Mouse (Mus musculus) liver, embryonic 13.5 days (tissue): ENCODE measurements at regions not wholly inside any gene's neighbourhood (a gene's known extent, or its start where the extent isn't known, plus 50 kb on each side); places are given as distances from the start of the nearest gene placed in this dataset.

Experiments
- ATAC-seq: fragments of 200-750 bp; cut with Nextera tagmentation; 2 replicates; pipeline ENCODE4 v1.8.0; 2017; ENCODE audit warnings: low read depth, mild to moderate bottlenecking, moderate number of reproducible peaks, moderate library complexity
- DNase-seq: peaks from one replicate; pipeline ENCODE4 v3.0.0; 2022
- H3K27ac ChIP-seq: fragments of 300-500 bp; sonication (generic); 2 replicates; pipeline ENCODE4 v1.5.1; 2015; ENCODE audit warnings: moderate library complexity, mild to moderate bottlenecking, inconsistent platforms
- H3K27me3 ChIP-seq: fragments of 300-500 bp; sonication (generic); 2 replicates; pipeline ENCODE4 v1.6.1; 2015; ENCODE audit warnings: mild to moderate bottlenecking, inconsistent platforms
- H3K36me3 ChIP-seq: fragments of 300-500 bp; sonication (generic); 2 replicates; pipeline ENCODE4 v1.6.1; 2015; ENCODE audit warnings: mild to moderate bottlenecking, inconsistent platforms
- H3K4me1 ChIP-seq: fragments of 300-500 bp; sonication (generic); replicated peaks from 2 replicates; pipeline ENCODE4 v1.6.1; 2015; ENCODE audit warnings: inconsistent platforms
- H3K4me2 ChIP-seq: fragments of 300-500 bp; sonication (generic); 2 replicates; pipeline ENCODE4 v1.6.1; 2015; ENCODE audit warnings: inconsistent platforms, mild to moderate bottlenecking, moderate library complexity
- H3K4me3 ChIP-seq: fragments of 300-500 bp; sonication (generic); replicated peaks from 2 replicates; pipeline ENCODE4 v1.5.1; 2015; ENCODE audit warnings: mild to moderate bottlenecking, inconsistent platforms
- H3K9ac ChIP-seq: fragments of 300-500 bp; sonication (generic); 2 replicates; pipeline ENCODE4 v1.6.1; 2015; ENCODE audit warnings: mild to moderate bottlenecking, inconsistent platforms
- H3K9me3 ChIP-seq: fragments of 300-500 bp; sonication (generic); replicated peaks from 2 replicates; pipeline ENCODE4 v1.6.1; 2016; ENCODE audit warnings: inconsistent platforms
- WGBS: fragments of 180-500 bp; shearing (Covaris S2); methylation state at CpG from one replicate; pipeline ENCODE4 v1.1.7; 2015; ENCODE audit not compliant: insufficient replicate concordance; 5-methylcytosine and 5-hydroxymethylcytosine counted together

DNA sequence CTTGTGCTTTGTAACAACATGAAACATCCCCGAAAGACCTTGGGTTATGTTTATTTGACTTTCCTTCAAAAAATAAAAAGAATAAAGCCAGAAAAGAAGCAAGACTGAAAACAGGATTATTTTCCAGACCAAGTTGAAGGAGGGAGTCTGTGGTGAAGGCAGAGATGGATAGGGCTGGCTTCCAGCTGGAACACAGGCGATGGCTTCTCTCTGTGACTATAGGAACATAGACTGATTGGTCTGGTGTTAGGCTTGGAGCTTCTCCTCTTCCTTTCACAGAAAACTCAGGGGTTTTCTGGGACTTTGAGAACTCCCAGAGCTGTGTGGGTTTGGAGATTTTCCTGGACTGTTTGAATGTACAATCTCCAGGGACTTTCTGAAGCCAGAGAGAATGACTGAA is 625.8 kb downstream of the Gm826 start:
- Histone ChIP-seq H3K4me2 (no peak overlapping the region), H3K36me3 (no peaks in the 10 kb centered on the region), H3K27ac (no peak overlapping the region), H3K9me3 (no peaks in the 10 kb centered on the region), H3K4me3 (no peak overlapping the region), H3K4me1 (no peaks in the 10 kb centered on the region), H3K9ac (no peak overlapping the region), H3K27me3 (no peaks in the 10 kb centered on the region)
- DNase-seq (no peak), ATAC-seq (no peak)
- 62% methylated on average over 2 of the region's 2 CpGs for WGBS

DNA sequence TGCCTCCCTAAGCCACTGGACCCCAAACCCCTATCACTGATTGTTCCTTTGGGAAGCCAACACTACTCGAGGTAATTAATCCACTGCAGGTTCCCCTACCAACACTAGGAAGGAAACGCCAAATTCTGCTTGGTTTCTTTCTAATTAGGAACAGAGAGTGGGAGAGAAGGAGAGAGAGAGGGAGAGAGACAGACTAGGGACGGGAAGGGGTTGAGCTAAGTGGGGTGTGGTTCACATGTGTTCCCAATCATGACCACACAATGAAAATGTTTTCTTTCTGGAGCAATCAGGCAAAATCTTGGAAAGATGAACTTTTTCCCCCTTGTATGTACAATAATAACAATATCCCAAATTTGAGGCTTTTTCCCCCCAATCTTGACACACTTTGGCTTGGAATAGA is 619.3 kb downstream of the Gm826 start:
- Histone ChIP-seq H3K9me3 (no peaks in the 10 kb centered on the region), H3K4me2 (no peak overlapping the region), H3K4me1 (no peaks in the 10 kb centered on the region), H3K4me3 (no peak overlapping the region), H3K36me3 (no peaks in the 10 kb centered on the region), H3K27ac (no peak overlapping the region), H3K9ac (no peak overlapping the region), H3K27me3 (no peaks in the 10 kb centered on the region)
- DNase-seq (no peak), ATAC-seq (no peak)
- 42% methylated on average over 3 of the region's 3 CpGs for WGBS

DNA sequence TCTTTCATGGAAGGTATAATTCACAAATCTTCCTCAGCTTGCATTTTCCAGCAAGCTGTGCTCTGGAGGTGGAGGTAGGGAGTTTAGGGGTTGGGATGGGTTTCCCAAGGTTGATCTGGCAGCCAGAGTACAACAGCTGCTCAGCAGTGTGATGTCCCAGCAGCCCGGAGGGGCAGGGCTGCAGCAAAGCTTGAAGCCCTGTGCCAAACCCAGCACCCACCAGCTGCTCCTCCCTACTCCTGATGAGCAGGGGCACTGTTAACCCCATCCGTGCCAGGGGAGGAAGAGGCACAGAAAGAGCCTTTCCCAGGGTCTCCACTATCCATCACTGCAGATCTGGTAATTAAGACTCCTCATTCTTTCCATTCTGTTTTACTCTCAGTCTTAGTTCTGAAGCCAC is 615.2 kb downstream of the Gm826 start:
- Histone ChIP-seq H3K9ac (no peak overlapping the region), H3K4me1 (no peaks in the 10 kb centered on the region)
- WGBS, result 28% methylated on average over 2 of the region's 2 CpGs

DNA sequence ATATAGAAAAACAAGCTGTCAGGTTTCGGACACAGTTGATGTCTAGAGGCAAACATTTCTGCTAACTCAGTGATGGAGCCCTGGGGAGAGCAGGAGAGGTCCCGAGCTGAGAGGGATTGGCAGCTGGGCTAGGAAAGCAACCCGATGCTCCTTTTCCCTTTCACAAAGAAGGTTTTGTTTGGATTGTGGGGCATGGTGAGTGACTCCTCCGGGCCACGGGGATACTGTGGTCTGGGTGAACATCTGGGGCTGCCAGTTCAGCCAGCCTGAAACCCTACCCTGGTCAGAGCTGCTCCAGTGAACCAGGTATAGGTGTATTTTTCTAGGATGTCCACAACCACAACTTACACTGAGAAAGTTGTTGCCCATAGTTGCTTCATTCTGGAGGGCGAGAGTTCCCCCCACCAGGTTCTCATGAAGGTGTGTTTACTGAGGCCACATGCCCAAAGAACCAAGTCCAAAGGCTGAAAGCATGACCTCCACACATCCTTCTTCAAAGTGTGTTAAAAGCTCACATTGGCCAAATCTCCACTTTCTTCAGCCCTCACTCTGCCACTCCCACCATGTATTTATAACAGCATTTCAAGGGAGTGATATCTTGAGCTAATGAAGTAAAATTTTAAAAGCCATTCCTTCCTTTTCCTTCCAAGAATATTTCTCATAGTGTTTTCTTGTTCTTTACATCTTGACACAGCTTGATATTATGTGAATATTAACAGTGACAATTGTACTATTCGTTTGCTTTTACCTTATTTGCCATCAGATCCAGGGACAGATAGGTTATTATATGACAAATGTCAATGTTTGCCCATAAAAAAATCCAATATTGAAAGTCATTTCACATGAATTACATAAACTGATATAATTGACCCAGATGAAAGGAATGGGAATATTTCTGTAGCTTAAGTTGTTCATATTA is 608.5 kb downstream of the Gm826 start:
- Histone ChIP-seq H3K9ac (no peak overlapping the region), H3K36me3 (no peaks in the 10 kb centered on the region), H3K4me3 (no peak overlapping the region), H3K27me3 (no peaks in the 10 kb centered on the region), H3K4me1 (no peaks in the 10 kb centered on the region), H3K4me2 (no peak overlapping the region), H3K27ac (no peak overlapping the region), H3K9me3 (no peaks in the 10 kb centered on the region)
- DNase-seq (no peak), ATAC-seq (no peak)
- WGBS, result 37% methylated on average over 7 of the region's 7 CpGs

More for the DNA sequence above, 615.2 kb downstream of the Gm826 start:
- Histone ChIP-seq H3K4me3 (no peak overlapping the region), H3K4me2 (no peak overlapping the region), H3K9me3 (no peaks in the 10 kb centered on the region), H3K27ac (no peak overlapping the region), H3K27me3 (no peaks in the 10 kb centered on the region), H3K36me3 (no peaks in the 10 kb centered on the region)
- no peak for ATAC-seq
- DNase-seq, result no peak

DNA sequence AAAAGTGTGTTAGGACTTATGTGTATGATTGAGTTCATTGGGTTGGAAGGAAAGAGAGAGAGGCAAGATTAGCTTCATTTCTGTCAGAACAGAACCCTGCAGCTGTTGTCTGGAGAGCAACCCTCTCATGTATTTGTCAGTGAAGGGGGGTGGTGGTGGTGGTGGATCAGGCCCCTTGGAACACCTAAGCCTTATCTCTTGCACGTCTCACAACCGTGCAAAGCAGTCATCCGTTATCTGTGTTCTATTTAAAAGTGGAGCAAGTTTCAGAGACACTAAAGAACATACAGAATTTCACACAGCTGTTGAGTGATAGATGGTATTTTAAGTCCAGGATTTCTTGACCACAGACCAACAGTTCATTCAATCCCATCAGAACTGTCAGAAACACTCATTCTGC is 604.7 kb downstream of the Gm826 start:
- H3K27me3 ChIP-seq, result no peaks in the 10 kb centered on the region
- H3K36me3 ChIP-seq, result no peaks in the 10 kb centered on the region
- 68% methylated on average over 3 of the region's 3 CpGs for WGBS
- no peak overlapping the region for H3K4me3 ChIP-seq
- no peak overlapping the region for H3K27ac ChIP-seq
- H3K9ac ChIP-seq, result no peak overlapping the region
- ATAC-seq (no peak), DNase-seq (no peak)
- H3K9me3 ChIP-seq, result no peaks in the 10 kb centered on the region
- H3K4me1 ChIP-seq, result peaks cover 7% of the 10 kb centered on the region; the same call in 1 of the 2 replicates
- no peak overlapping the region for H3K4me2 ChIP-seq

DNA sequence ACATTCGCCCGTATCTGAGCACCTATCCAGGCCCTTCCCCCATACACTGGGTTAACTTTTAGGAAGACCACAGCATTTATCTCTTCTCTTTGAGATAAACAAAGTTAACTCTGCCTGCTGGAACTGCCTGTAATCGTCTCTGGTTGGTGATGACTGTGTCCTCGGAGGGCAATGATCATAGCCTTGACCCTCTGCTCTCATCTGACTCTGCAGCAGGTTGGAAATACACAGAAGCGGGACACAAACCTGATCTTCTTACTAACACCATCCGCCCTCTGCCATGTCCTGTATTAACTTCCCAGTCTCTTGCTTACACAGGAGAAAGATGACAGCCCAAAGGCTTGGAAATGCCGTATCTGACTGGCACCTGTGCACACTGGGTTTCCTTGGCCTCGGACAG is 603.7 kb downstream of the Gm826 start:
- H3K4me2 ChIP-seq, result no peak overlapping the region
- H3K4me3 ChIP-seq, result no peak overlapping the region
- H3K4me1 ChIP-seq, result peaks cover 7% of the 10 kb centered on the region; the same call in 1 of the 2 replicates
- no peak overlapping the region for H3K27ac ChIP-seq
- H3K36me3 ChIP-seq, result no peaks in the 10 kb centered on the region
- DNase-seq (no peak), ATAC-seq (peak; percentile 34; the same call in 1 of the 2 replicates)
- H3K9ac ChIP-seq, result no peak overlapping the region
- 54% methylated on average over 8 of the region's 8 CpGs for WGBS
- no peaks in the 10 kb centered on the region for H3K9me3 ChIP-seq
- no peaks in the 10 kb centered on the region for H3K27me3 ChIP-seq

DNA sequence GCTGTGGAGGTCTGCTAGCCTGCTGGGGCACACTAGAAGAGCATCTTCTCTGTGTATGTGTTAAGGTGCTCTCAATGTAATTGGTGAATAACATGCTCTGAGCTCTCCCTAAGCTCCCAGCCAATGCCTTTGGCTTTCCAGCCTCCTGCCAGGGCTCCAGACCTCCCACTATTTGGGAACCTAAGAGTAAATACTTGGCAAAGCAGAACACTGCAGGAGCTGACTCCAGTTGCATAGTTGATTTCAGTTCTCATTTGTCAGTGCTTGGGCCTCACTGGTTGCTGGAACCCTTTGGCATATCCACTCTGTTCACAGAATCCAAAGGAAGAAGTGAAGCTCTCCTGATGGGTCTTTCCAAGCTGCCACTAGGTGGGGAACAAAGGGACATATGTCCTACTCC is 602.7 kb downstream of the Gm826 start:
- no peaks in the 10 kb centered on the region for H3K36me3 ChIP-seq
- no peak overlapping the region for H3K9ac ChIP-seq
- no peak overlapping the region for H3K4me3 ChIP-seq
- ATAC-seq (no peak), DNase-seq (no peak)
- no peak overlapping the region for H3K4me2 ChIP-seq
- peaks cover 7% of the 10 kb centered on the region; the same call in 1 of the 2 replicates for H3K4me1 ChIP-seq
- H3K27ac ChIP-seq, result no peak overlapping the region
- no peaks in the 10 kb centered on the region for H3K9me3 ChIP-seq
- H3K27me3 ChIP-seq, result no peaks in the 10 kb centered on the region

DNA sequence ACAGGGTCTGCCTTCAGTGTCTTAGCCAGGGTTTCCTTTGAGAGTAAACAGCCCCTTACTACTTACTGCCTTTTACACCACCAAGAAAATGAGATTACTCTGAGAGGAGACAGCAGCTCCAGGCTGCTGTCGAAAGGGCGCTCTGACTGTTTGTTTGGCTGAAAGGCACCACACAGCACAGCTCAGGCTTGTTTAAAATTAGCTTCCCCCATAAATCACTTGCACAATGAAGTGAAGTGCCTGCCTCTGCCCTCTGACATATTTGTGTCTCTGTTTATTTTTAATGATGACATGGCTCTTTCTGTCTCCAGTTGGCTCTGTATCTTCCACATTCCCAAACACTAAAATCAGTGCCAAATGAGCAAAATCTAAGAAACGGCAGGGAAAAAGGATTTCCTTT is 601.5 kb downstream of the Gm826 start:
- H3K4me2 ChIP-seq, result no peak overlapping the region
- H3K4me1 ChIP-seq, result peaks cover 7% of the 10 kb centered on the region; the same call in 1 of the 2 replicates
- no peaks in the 10 kb centered on the region for H3K9me3 ChIP-seq
- H3K36me3 ChIP-seq, result no peaks in the 10 kb centered on the region
- DNase-seq, result no peak
- 32% methylated on average over 3 of the region's 3 CpGs for WGBS
- H3K27me3 ChIP-seq, result no peaks in the 10 kb centered on the region
- no peak overlapping the region for H3K4me3 ChIP-seq
- H3K27ac ChIP-seq, result 0 out of 2 replicates have a peak overlapping the region, but pooled peaks have one; percentile 23
- H3K9ac ChIP-seq, result no peak overlapping the region
- no peak for ATAC-seq

DNA sequence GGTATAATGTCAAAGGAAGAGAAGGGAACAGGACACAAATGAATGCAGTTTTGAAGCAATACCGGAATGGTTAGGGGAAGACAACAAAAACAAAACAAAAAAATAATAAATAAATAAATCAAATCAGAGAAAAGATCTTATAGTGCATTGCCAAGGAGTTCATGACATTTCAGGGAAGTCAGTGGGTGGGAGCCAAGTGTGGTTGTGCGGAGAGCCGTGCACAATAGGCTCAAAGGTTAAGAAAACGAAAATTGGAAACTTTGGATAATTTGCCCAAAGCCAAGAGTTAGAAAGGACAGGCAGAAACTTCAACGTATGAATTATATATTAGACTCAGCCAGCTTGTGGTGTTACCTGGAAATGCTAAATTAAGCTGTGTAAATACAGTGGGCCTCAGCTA is 599.4 kb downstream of the Gm826 start:
- no peak overlapping the region for H3K9ac ChIP-seq
- peaks cover 7% of the 10 kb centered on the region; the same call in 1 of the 2 replicates for H3K4me1 ChIP-seq
- no peaks in the 10 kb centered on the region for H3K9me3 ChIP-seq
- H3K27me3 ChIP-seq, result no peaks in the 10 kb centered on the region
- H3K27ac ChIP-seq, result no peak overlapping the region
- no peaks in the 10 kb centered on the region for H3K36me3 ChIP-seq
- DNase-seq (no peak), ATAC-seq (no peak)
- H3K4me2 ChIP-seq, result no peak overlapping the region
- WGBS, result 57% methylated on average over 5 of the region's 5 CpGs
- no peak overlapping the region for H3K4me3 ChIP-seq

DNA sequence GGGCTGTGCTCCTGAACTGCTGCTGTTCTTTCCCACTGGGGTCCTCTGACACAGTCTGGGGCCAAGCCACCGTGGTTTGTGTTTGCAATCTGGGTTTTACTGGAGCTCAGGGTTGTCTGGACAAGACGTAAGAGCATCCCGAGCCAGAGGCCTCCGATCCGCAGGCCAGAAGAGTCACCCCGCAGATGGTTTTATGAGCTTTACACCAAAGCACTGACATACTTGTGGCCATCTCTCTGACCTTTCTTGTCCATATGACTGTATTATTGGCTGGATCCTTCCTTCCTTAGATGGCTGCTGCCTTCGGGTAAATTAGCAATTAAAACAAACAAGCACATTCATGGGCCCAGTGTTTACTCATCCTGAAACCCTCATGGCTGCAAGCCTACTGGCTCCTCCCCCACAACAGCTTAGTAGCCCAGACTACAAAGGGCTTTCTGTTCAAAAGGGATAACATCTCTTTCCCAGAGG is 578.4 kb downstream of the Gm826 start:
- Histone ChIP-seq H3K4me3 (no peak overlapping the region), H3K9me3 (0 out of 2 replicates have a peak, but pooled peaks cover 4% of the 10 kb centered on the region), H3K27me3 (no peaks in the 10 kb centered on the region), H3K4me2 (no peak overlapping the region), H3K36me3 (no peaks in the 10 kb centered on the region), H3K4me1 (no peaks in the 10 kb centered on the region), H3K9ac (no peak overlapping the region), H3K27ac (no peak overlapping the region)
- WGBS, result 55% methylated on average over 7 of the region's 7 CpGs
- DNase-seq (no peak), ATAC-seq (no peak)

DNA sequence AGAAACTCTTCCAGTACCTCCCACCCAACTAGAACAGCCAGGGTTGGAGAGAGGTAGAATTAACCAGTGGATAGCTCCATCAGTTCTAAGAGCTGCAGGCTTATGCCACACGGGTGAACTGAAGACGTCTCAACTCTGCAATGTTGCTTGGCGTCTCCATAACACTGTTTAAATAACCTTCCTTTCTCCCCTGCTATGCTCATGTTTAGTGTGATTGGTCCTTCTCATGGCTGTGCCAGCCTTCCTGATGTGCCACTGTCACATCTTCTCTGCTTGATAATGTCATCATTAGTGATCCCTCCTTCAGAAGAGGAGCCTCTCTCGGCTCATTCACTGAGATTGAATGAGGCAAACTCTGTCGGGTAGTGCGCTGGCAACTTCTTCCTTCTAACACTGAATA is 573.2 kb downstream of the Gm826 start:
- H3K9ac ChIP-seq, result no peak overlapping the region
- no peaks in the 10 kb centered on the region for H3K4me1 ChIP-seq
- DNase-seq (no peak), ATAC-seq (no peak)
- H3K27me3 ChIP-seq, result no peaks in the 10 kb centered on the region
- no peak overlapping the region for H3K27ac ChIP-seq
- WGBS, result 69% methylated on average over 6 of the region's 6 CpGs
- H3K9me3 ChIP-seq, result no peaks in the 10 kb centered on the region
- no peak overlapping the region for H3K4me3 ChIP-seq
- no peaks in the 10 kb centered on the region for H3K36me3 ChIP-seq
- H3K4me2 ChIP-seq, result no peak overlapping the region

DNA sequence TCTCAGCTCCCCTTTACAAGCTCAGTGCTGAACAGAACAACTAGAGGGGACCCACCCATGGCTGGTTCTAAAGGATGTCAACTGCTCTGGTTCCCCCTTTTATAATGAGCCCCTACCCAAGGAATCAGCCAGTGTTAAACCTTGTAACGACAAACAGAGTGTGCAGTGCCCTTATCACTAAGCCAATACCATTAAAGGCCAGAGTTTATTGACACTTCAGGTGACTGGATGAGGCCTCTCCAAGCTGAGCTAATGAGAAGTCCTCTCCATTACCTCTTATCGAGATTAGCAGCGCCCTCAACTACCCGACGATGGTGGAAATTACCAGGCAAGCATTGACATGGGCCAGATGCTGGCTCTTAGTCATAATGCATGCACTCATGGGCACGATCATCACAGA is 570.8 kb downstream of the Gm826 start:
- no peak overlapping the region for H3K4me2 ChIP-seq
- no peak overlapping the region for H3K9ac ChIP-seq
- H3K36me3 ChIP-seq, result no peaks in the 10 kb centered on the region
- 48% methylated on average over 6 of the region's 6 CpGs for WGBS
- H3K27ac ChIP-seq, result no peak overlapping the region
- DNase-seq, result no peak
- ATAC-seq, result no peak
- no peaks in the 10 kb centered on the region for H3K27me3 ChIP-seq
- H3K4me3 ChIP-seq, result no peak overlapping the region
- no peaks in the 10 kb centered on the region for H3K9me3 ChIP-seq
- no peaks in the 10 kb centered on the region for H3K4me1 ChIP-seq
